Mouse (Mus musculus) stomach, postnatal 0 days (tissue): ENCODE results near the gene Myo1c. TPM values are rescaled to one million over a fixed set of nuclear protein-coding genes. Genes with fewer than 3 reads are reported as not detected.
A peak's percentile ranks its signal among the peaks of the same experiment; 100 is the strongest.

Experiments used
- ATAC-seq: fragments of 200-750 bp; cut with Nextera tagmentation; 2 replicates; pipeline ENCODE4 v1.8.0; 2017; ENCODE audit not compliant: low FRiP score, low TSS enrichment
- DNase-seq: peaks from one replicate; pipeline ENCODE4 v3.0.0-alpha.2; 2016; ENCODE audit warnings: low spot score
- H3K27ac ChIP-seq: fragments of 300-500 bp; sonication (generic); replicated peaks from 2 replicates; pipeline ENCODE4 v1.5.1; 2014; ENCODE audit warnings: mild to moderate bottlenecking, control low read depth
- H3K27me3 ChIP-seq: fragments of 300-500 bp; sonication (generic); 2 replicates; pipeline ENCODE4 v1.6.1; 2014; ENCODE audit warnings: low read length; ENCODE audit not compliant: control insufficient read depth, insufficient read depth
- H3K36me3 ChIP-seq: fragments of 300-500 bp; sonication (generic); 2 replicates; pipeline ENCODE4 v1.6.1; 2014; ENCODE audit warnings: low read length, mixed read lengths; ENCODE audit not compliant: control insufficient read depth, insufficient read depth
- H3K4me1 ChIP-seq: fragments of 300-500 bp; sonication (generic); replicated peaks from 2 replicates; pipeline ENCODE4 v1.6.1; 2014; ENCODE audit warnings: antibody characterized with exemption; ENCODE audit not compliant: control insufficient read depth, insufficient read depth
- H3K4me2 ChIP-seq: fragments of 300-500 bp; sonication (generic); replicated peaks from 2 replicates; pipeline ENCODE4 v1.6.1; 2014; ENCODE audit warnings: low read depth, mild to moderate bottlenecking, control low read depth, moderate library complexity
- H3K4me3 ChIP-seq: fragments of 300-500 bp; sonication (generic); 2 replicates; pipeline ENCODE4 v1.5.1; 2014; ENCODE audit warnings: low read depth, low read length, control low read depth
- H3K9ac ChIP-seq: fragments of 300-500 bp; sonication (generic); 2 replicates; pipeline ENCODE4 v1.6.1; 2014; ENCODE audit warnings: mild to moderate bottlenecking, low read length, control low read depth, mixed read lengths
- H3K9me3 ChIP-seq: fragments of 300-500 bp; sonication (generic); 2 replicates; pipeline ENCODE4 v1.6.1; 2016; ENCODE audit warnings: low read length; ENCODE audit not compliant: control insufficient read depth
- CTCF ChIP-seq: IDR thresholded peaks from 2 replicates; pipeline ENCODE4 v1.5.1; 2016; ENCODE audit warnings: antibody characterized with exemption, low read depth, mild to moderate bottlenecking, moderate library complexity
- EP300 ChIP-seq: optimal IDR thresholded peaks from 2 replicates; pipeline ENCODE3; 2016; ENCODE audit warnings: antibody characterized with exemption
- WGBS: fragments of 180-500 bp; shearing (Covaris S2); extraction: QIAGEN DNeasy Blood & Tissue Kit; methylation state at CpG from one replicate; pipeline ENCODE4 v1.1.7; 2014; 5-methylcytosine and 5-hydroxymethylcytosine counted together
- polyA plus RNA-seq: library from polyadenylated mRNA; unstranded; fragments of >200 nt; fragmentation: Nextera tagmentation; extraction: Ambion mirVana; gene quantifications from 2 replicates; pipeline ENCODE4 v1.2.1, GENCODE M21; 2015

Gene Myo1c
- polyA plus RNA-seq, 1 experiment from 2014 or later = 41.9 TPM

DNA sequence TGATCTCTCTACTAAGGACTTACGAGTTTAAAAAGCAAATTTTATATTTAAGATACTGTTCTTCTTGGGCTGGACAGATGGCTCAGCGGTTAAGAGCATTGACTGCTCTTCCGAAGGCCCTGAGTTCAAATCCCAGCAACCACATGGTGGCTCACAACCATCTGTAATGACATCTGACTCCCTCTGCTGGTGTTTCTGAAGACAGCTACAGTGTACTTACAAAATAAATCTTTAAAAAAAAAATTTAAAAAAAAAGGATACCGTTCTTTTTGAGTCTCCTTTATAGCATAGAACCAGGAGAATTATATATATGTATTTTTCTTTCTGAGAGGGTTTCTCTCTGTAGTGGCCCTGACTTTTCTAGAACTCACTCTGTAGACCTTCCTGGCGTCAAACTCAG, 50.3 kb downstream of the Myo1c start:
- H3K27ac ChIP-seq = no peak overlapping the region
- H3K9ac ChIP-seq = no peak overlapping the region
- ATAC-seq = no peak
- no peak overlapping the region for H3K4me2 ChIP-seq
- H3K4me3 ChIP-seq = no peak overlapping the region
- no peaks in the 10 kb centered on the region for H3K27me3 ChIP-seq
- no peaks in the 10 kb centered on the region for H3K9me3 ChIP-seq
- H3K36me3 ChIP-seq = peaks cover 18% of the 10 kb centered on the region
- TF ChIP-seq EP300 (no peak), CTCF (peak; percentile 37)
- no peak for DNase-seq
- 95% methylated on average over 5 of the region's 5 CpGs for WGBS
- H3K4me1 ChIP-seq = no peaks in the 10 kb centered on the region

DNA sequence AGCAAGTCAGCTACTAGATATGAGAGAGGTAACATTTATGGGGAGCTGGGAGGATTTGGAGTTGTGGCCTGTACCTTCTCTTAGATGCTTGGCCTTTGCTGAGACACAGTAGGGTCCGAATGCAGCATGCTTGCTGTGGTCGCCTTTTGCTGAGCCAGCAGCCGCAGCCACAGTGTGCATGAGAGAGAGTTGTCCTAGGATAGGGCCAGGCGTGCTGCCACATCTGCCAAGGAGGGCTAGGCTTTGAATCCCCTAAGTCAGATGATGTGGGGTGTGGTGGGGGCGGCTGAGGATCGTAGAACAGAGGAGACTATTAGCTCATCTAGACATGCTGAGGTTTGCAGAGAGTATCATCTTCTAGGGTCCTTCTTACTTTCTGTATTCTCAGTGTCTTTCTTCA, 52.5 kb downstream of the Myo1c start:
- DNase-seq = no peak
- WGBS = 93% methylated on average over 6 of the region's 6 CpGs
- peaks cover 21% of the 10 kb centered on the region for H3K36me3 ChIP-seq

DNA sequence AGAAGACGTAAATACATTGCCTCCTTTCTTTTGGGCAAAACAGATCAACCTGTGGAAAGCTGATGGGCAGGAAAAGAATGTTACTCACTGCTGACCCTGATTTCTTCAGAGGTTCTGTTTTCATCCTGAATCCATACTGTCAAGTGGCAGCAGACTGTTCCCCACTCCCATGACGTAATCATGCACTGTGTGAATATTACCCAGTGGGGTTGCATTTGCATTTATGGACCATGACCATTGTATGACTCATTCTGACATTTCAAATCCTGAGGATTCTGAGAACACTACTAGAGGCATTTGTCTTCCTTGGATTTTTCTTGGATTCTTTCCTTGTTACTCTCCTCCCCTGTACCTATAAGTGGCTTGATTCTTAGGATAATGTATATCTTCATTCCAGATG, 53.4 kb downstream of the Myo1c start:
- H3K4me1 ChIP-seq = no peaks in the 10 kb centered on the region
- no peaks in the 10 kb centered on the region for H3K27me3 ChIP-seq
- H3K9ac ChIP-seq = no peak overlapping the region
- no peak overlapping the region for H3K27ac ChIP-seq
- WGBS = 87% methylated on average over 2 of the region's 2 CpGs
- TF ChIP-seq CTCF (no peak), EP300 (no peak)
- DNase-seq (no peak), ATAC-seq (no peak)
- H3K4me2 ChIP-seq = no peak overlapping the region
- H3K36me3 ChIP-seq = peaks cover 19% of the 10 kb centered on the region
- no peak overlapping the region for H3K4me3 ChIP-seq
- H3K9me3 ChIP-seq = no peaks in the 10 kb centered on the region

More for the DNA sequence above, 52.5 kb downstream of the Myo1c start:
- TF ChIP-seq EP300 (no peak), CTCF (no peak)
- H3K27me3 ChIP-seq = no peaks in the 10 kb centered on the region
- no peaks in the 10 kb centered on the region for H3K4me1 ChIP-seq
- no peaks in the 10 kb centered on the region for H3K9me3 ChIP-seq
- H3K4me2 ChIP-seq = no peak overlapping the region
- ATAC-seq = no peak
- no peak overlapping the region for H3K9ac ChIP-seq
- H3K27ac ChIP-seq = no peak overlapping the region
- H3K4me3 ChIP-seq = no peak overlapping the region

DNA sequence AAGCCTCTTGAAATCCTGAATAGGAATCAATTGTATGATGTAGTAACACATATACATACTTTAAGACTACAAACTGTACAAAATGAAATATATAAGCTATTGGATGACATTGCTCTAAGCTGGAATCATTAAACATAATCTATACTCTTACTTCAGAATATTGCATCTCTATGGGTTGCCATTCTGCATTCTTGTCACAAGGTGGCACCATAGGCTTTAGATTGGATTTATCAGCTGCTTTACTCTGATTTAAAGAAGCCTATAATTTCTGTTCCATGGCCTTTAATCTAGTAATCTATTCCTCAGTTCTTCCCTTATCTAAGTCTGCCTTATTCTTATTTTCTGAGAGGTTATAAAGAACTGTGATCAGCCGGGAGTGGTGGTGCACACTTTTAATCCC, 63.6 kb downstream of the Myo1c start:
- Histone ChIP-seq H3K4me2 (no peak overlapping the region), H3K36me3 (no peaks in the 10 kb centered on the region), H3K4me1 (no peaks in the 10 kb centered on the region), H3K9ac (no peak overlapping the region), H3K9me3 (no peaks in the 10 kb centered on the region), H3K27ac (no peak overlapping the region), H3K27me3 (no peaks in the 10 kb centered on the region), H3K4me3 (no peak overlapping the region)
- 94% methylated on average over 1 of the region's 1 CpGs for WGBS
- ATAC-seq = no peak
- DNase-seq = no peak
- no peak for TF ChIP-seq EP300
- TF ChIP-seq CTCF = peak; percentile 74

DNA sequence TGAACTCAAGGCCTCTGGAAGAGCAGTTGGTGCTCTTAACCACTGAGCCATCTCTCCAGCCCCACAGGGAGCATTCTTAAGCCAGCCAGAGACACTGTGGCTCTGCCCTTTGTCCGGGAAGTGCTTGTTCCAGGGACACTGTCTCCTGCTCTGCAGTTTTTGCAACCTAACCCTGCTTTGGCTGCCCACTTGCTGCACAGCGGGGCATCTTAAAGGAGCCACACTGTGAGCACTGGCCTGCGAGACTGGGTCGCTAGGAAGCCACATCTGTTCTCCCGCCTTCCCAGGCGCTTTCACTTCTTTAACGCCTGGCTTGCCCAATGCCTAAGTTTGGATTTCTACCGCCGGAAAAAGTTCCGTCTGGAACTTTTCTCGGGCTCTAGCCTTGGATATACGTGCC, 65.3 kb downstream of the Myo1c start:
- TF ChIP-seq EP300 = no peak
- no peak for TF ChIP-seq CTCF
- 35% methylated on average over 12 of the region's 12 CpGs for WGBS
- H3K4me2 ChIP-seq = no peak overlapping the region

DNA sequence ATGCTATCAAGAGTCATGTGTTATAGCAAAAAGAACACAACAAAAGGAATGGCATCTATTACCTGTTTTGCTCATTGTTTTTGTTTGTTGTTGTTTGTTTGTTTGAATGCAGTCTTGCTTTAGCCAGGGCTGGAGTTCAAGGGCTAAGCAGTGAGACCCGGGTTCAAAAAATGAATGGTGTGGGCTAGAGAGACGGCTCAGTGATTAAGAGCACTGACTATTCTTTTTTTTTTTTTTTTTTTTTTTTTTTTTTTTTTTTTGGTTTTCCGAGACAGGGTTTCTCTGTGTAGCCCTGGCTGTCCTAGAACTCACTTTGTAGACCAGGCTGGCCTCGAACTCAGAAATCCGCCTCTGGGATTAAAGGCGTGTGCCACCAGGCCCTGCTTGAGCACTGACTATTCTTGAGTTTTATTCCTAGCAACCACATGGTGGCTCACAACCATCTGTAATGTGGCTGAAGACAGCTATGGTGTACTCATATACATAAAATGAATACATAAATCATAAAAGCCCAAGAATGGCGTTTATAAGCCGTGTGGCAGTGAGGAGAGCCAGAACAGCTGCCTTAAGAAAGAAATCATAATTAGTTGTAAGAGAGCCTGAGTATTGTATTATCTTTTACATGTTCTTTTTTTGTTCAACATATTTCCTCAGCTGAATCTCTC, 66.5 kb downstream of the Myo1c start:
- ATAC-seq = no peak
- Histone ChIP-seq H3K36me3 (no peaks in the 10 kb centered on the region), H3K4me1 (no peaks in the 10 kb centered on the region), H3K4me3 (no peak overlapping the region), H3K27me3 (no peaks in the 10 kb centered on the region), H3K9me3 (no peaks in the 10 kb centered on the region), H3K9ac (no peak overlapping the region), H3K4me2 (no peak overlapping the region), H3K27ac (no peak overlapping the region)
- 64% methylated on average over 7 of the region's 8 CpGs for WGBS
- DNase-seq = no peak
- TF ChIP-seq CTCF (peak; percentile 37), EP300 (no peak)

More for the DNA sequence above, 65.3 kb downstream of the Myo1c start:
- Histone ChIP-seq H3K9ac (no peak overlapping the region), H3K4me1 (no peaks in the 10 kb centered on the region), H3K27me3 (no peaks in the 10 kb centered on the region), H3K36me3 (no peaks in the 10 kb centered on the region), H3K9me3 (no peaks in the 10 kb centered on the region), H3K27ac (no peak overlapping the region), H3K4me3 (no peak overlapping the region)
- no peak for ATAC-seq
- no peak for DNase-seq
